In genomic region chr2:106744601-106745000, GRCm38 (mm10) we compare ENCODE assay signal across 16 mouse cellular contexts. TPM values are rescaled to one million over a fixed set of nuclear protein-coding genes. Genes with fewer than 3 reads are reported as not detected.
A peak's percentile ranks its signal among the peaks of the same experiment; 100 is the strongest.
DNase-seq lines count a peak whose midpoint lies in the region; ATAC-seq and TF ChIP-seq lines count a peak whose summit lies in the region.
"Had no signal": no experiment of that assay in that cellular context is flagged by ENCODE, and none has a peak within 500 bp of the region (broad histone marks: within the 10 kb centered on the region; RNA-seq: fewer than 3 reads in every experiment).

No protein-coding gene starts in this region.

- no peaks in the 10 kb centered on the region for H3K9me3 ChIP-seq in hindbrain, embryonic 10.5 days
- no peaks in the 10 kb centered on the region for H3K9me3 ChIP-seq in hindbrain, embryonic 16.5 days (ENCODE audit: control insufficient read depth, low read length)
- no peaks in the 10 kb centered on the region for H3K9me3 ChIP-seq in neural tube, embryonic 11.5 days (ENCODE audit: control insufficient read depth, low read length)
- H3K9me3 ChIP-seq in stomach, postnatal 0 days (ENCODE audit: control insufficient read depth, low read length), result no peaks in the 10 kb centered on the region
- H3K9me3 ChIP-seq: limb, embryonic 15.5 days had no signal

- peak; percentile 36 for DNase-seq in hindbrain, embryonic 10.5 days (ENCODE audit: low spot score)
- DNase-seq in embryo, embryonic 10 days (ENCODE audit: low spot score), result peak; percentile 81
- peak; percentile 45 for DNase-seq in forelimb bud, embryonic 11.5 days (ENCODE audit: low read depth, low spot score)
- DNase-seq in neural tube, embryonic 11.5 days (ENCODE audit: low spot score), result peak; percentile 30
- no peak for DNase-seq in stomach, postnatal 0 days (ENCODE audit: low spot score)
- DNase-seq in left cerebral cortex, postnatal 25 days (ENCODE audit: low spot score in 2 of 2), result no peak
- no peak for DNase-seq in gastrocnemius, postnatal 14 days
- DNase-seq: adrenal gland, postnatal 14 days; cerebellum, postnatal 10 days; heart, postnatal 14 days; kidney, adult 18-20 months; lung, adult 18-20 months; right cerebral cortex, postnatal 14 days had no signal

- H3K4me2 ChIP-seq in hindbrain, embryonic 16.5 days (ENCODE audit: low read length), result no peak overlapping the region
- no peak overlapping the region for H3K4me2 ChIP-seq in neural tube, embryonic 11.5 days (ENCODE audit: low read depth)
- no peak overlapping the region for H3K4me2 ChIP-seq in stomach, postnatal 0 days (replicated peaks; ENCODE audit: low read depth)
- H3K4me2 ChIP-seq: limb, embryonic 15.5 days had no signal

- TF ChIP-seq EP300 in stomach, postnatal 0 days (optimal IDR thresholded peaks at IDR 0.05), result no peak

- H3K27me3 ChIP-seq in hindbrain, embryonic 10.5 days (ENCODE audit: insufficient read depth, poor library complexity, severe bottlenecking), result peaks cover 36% of the 10 kb centered on the region
- H3K27me3 ChIP-seq in hindbrain, embryonic 16.5 days (replicated peaks; ENCODE audit: control insufficient read depth, insufficient read depth, low read length), result no peaks in the 10 kb centered on the region
- H3K27me3 ChIP-seq in neural tube, embryonic 11.5 days (ENCODE audit: control insufficient read depth, insufficient read depth, low read length), result no peaks in the 10 kb centered on the region
- no peaks in the 10 kb centered on the region for H3K27me3 ChIP-seq in stomach, postnatal 0 days (ENCODE audit: control insufficient read depth, insufficient read depth, low read length)
- H3K27me3 ChIP-seq: limb, embryonic 15.5 days had no signal

- no peak for TF ChIP-seq CTCF in stomach, postnatal 0 days (IDR thresholded peaks at IDR 0.05; ENCODE audit: low read depth)

- WGBS in hindbrain, embryonic 10.5 days, result 54% methylated on average over 14 of the region's 14 CpGs
- 56% methylated on average over 14 of the region's 14 CpGs for WGBS in hindbrain, embryonic 16.5 days
- WGBS in neural tube, embryonic 11.5 days, result 51% methylated on average over 14 of the region's 14 CpGs
- 69% methylated on average over 14 of the region's 14 CpGs for WGBS in stomach, postnatal 0 days

- no peak overlapping the region for H3K27ac ChIP-seq in hindbrain, embryonic 10.5 days
- H3K27ac ChIP-seq in hindbrain, embryonic 16.5 days (ENCODE audit: low read depth, low read length), result no peak overlapping the region
- H3K27ac ChIP-seq in neural tube, embryonic 11.5 days (ENCODE audit: low read depth, low read length), result no peak overlapping the region
- H3K27ac ChIP-seq in stomach, postnatal 0 days (replicated peaks), result no peak overlapping the region
- H3K27ac ChIP-seq: limb, embryonic 15.5 days had no signal

- H3K9ac ChIP-seq in hindbrain, embryonic 16.5 days (ENCODE audit: low read depth, low read length), result no peak overlapping the region
- no peak overlapping the region for H3K9ac ChIP-seq in neural tube, embryonic 11.5 days (ENCODE audit: low read length)
- H3K9ac ChIP-seq in stomach, postnatal 0 days (ENCODE audit: low read length), result no peak overlapping the region
- H3K9ac ChIP-seq: limb, embryonic 15.5 days had no signal

- intact Hi-C loops in left cerebral cortex, postnatal 25 days (cut with DNase I), result no loop called here
- intact Hi-C loops in gastrocnemius, postnatal 14 days (cut with DNase I; ENCODE audit: low total_unique reads), result no loop called here

- H3K4me1 ChIP-seq in hindbrain, embryonic 10.5 days (replicated peaks), result 0 out of 2 replicates have a peak, but pooled peaks cover 6% of the 10 kb centered on the region
- no peaks in the 10 kb centered on the region; the same call in none of the 2 replicates for H3K4me1 ChIP-seq in hindbrain, embryonic 16.5 days (ENCODE audit: control insufficient read depth, insufficient read depth, low read depth, low read length)
- no peaks in the 10 kb centered on the region; the same call in 1 of the 2 replicates for H3K4me1 ChIP-seq in neural tube, embryonic 11.5 days (ENCODE audit: control insufficient read depth, insufficient read depth, low read length)
- no peaks in the 10 kb centered on the region for H3K4me1 ChIP-seq in stomach, postnatal 0 days (replicated peaks; ENCODE audit: control insufficient read depth, insufficient read depth)
- H3K4me1 ChIP-seq: limb, embryonic 15.5 days had no signal

- no peak; the same call in 1 of the 2 replicates for ATAC-seq in hindbrain, embryonic 16.5 days
- ATAC-seq in neural tube, embryonic 11.5 days (ENCODE audit: insufficient read depth, low FRiP score, low TSS enrichment), result no peak
- no peak for ATAC-seq in stomach, postnatal 0 days (ENCODE audit: low FRiP score, low TSS enrichment)

- no peak overlapping the region for H3K4me3 ChIP-seq in hindbrain, embryonic 10.5 days
- no peak overlapping the region for H3K4me3 ChIP-seq in hindbrain, embryonic 16.5 days (ENCODE audit: low read length)
- H3K4me3 ChIP-seq in neural tube, embryonic 11.5 days (ENCODE audit: low read depth, low read length), result no peak overlapping the region
- no peak overlapping the region for H3K4me3 ChIP-seq in stomach, postnatal 0 days (ENCODE audit: low read depth, low read length)
- H3K4me3 ChIP-seq: limb, embryonic 15.5 days had no signal

- H3K36me3 ChIP-seq in hindbrain, embryonic 10.5 days, result no peaks in the 10 kb centered on the region
- H3K36me3 ChIP-seq in hindbrain, embryonic 16.5 days (ENCODE audit: control insufficient read depth, insufficient read depth, low read length), result no peaks in the 10 kb centered on the region
- H3K36me3 ChIP-seq in neural tube, embryonic 11.5 days (ENCODE audit: control insufficient read depth, insufficient read depth, low read length), result no peaks in the 10 kb centered on the region
- H3K36me3 ChIP-seq in stomach, postnatal 0 days (ENCODE audit: control insufficient read depth, insufficient read depth, low read length), result no peaks in the 10 kb centered on the region
- H3K36me3 ChIP-seq: limb, embryonic 15.5 days had no signal

RNA-seq across cellular contexts. Expression of gene Mpped2, which starts 51.5 kb away (rescaled TPM):
- polyA plus RNA-seq in hindbrain, embryonic 10.5 days (2016; fragmentation: Nextera tagmentation; extraction: Ambion mirVana), result 30.4 and 35.2 TPM in 2 replicates
- polyA plus RNA-seq in hindbrain, embryonic 16.5 days (2015; fragmentation: Nextera tagmentation; extraction: Ambion mirVana), result 112 and 122 TPM in 2 replicates
- 83.9 and 94.0 TPM in 2 replicates for polyA plus RNA-seq in neural tube, embryonic 11.5 days (2014; fragmentation: Nextera tagmentation; extraction: Ambion mirVana)
- polyA plus RNA-seq in stomach, postnatal 0 days (2015; fragmentation: Nextera tagmentation; extraction: Ambion mirVana), result 5.8 and 6.6 TPM in 2 replicates
- total RNA-seq in left cerebral cortex, postnatal 25 days (2021), result 10 to 100 TPM; 30.6 to 34.6 TPM
- total RNA-seq in gastrocnemius, postnatal 14 days (2021), result 1 to 10 TPM; 1.5 to 2.9 TPM
- polyA plus RNA-seq: C2C12 had no signal

Comparison
In these comparisons a context has a peak if more than half of its experiments do, and no peak if none do; other contexts are left out.
1. DNase-seq: peak in hindbrain, embryonic 10.5 days (single experiment), embryo, embryonic 10 days (single experiment), forelimb bud, embryonic 11.5 days (single experiment) and neural tube, embryonic 11.5 days (single experiment); none in stomach, postnatal 0 days (single experiment), left cerebral cortex, postnatal 25 days (0 of 2) and gastrocnemius, postnatal 14 days (single experiment).